Mouse (Mus musculus) CD8-positive naive resting alpha-beta T cell, adult 57 days (primary cell): ENCODE measurements around the gene Eddm3b. TPM values are rescaled to one million over a fixed set of nuclear protein-coding genes. Genes with fewer than 3 reads are reported as not detected.

Experiments used
- total RNA-seq: library from RNA; stranded (reverse); gene quantifications from one replicate; pipeline ENCODE4 v1.2.4, GENCODE M21; 2023

Gene Eddm3b
- total RNA-seq = not detected

DNA sequence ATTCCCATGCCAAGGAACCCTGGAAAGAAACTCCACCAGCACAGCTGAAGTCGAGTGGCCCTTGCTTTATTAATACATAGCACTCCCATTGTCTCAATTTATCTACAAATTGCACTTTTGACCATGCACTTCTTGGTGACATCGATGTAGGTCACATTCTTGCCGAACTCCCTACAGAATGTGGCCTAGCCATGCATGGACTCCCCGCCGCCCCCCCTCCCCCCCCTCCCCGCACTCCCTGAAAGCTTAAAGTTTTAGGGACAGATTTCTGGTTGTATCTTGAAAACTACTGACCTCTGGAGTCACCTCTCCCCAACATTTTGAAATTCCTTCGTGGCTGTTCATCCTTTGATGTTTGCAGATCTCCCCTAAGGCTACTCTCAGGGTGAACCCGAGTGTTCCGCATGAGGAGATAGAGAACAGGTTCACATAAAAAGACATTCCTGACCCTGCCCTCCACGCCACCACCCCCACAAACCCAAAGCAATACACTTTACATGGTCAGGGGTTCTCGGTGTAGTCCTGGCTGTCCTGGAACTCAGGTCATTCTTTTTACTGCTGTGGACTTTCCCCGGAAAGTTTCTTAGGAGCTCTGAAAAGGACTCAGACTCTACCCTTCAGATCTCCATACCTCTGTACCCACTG lies at the start of gene Eddm3b:
Eddm3b (plus strand) TSS at position 511 of the 645 bp plus-strand sequence.

DNA sequence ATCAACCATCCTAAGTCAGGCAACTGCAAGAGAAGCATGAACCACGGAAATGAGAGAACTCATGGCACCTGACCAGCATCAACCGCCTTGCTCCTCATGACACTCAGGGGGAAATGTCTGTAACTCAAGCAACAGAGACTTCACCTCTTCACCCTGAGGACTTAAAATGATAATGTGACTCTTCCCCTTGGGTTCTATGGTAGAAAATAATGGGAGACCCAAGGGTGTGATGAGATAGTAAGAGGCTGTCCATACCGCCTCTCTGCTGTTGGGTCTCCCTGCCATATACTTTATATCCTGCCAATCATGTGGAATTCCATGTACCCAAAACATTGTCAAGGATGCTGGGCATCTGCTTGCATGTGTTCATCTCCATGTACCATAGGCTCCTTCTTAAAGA lies 39.9 kb upstream of the Eddm3b start, which contains the start of gene Olfr750:
Olfr750 (minus strand) TSS at position 101 of the 400 bp plus-strand sequence.

DNA sequence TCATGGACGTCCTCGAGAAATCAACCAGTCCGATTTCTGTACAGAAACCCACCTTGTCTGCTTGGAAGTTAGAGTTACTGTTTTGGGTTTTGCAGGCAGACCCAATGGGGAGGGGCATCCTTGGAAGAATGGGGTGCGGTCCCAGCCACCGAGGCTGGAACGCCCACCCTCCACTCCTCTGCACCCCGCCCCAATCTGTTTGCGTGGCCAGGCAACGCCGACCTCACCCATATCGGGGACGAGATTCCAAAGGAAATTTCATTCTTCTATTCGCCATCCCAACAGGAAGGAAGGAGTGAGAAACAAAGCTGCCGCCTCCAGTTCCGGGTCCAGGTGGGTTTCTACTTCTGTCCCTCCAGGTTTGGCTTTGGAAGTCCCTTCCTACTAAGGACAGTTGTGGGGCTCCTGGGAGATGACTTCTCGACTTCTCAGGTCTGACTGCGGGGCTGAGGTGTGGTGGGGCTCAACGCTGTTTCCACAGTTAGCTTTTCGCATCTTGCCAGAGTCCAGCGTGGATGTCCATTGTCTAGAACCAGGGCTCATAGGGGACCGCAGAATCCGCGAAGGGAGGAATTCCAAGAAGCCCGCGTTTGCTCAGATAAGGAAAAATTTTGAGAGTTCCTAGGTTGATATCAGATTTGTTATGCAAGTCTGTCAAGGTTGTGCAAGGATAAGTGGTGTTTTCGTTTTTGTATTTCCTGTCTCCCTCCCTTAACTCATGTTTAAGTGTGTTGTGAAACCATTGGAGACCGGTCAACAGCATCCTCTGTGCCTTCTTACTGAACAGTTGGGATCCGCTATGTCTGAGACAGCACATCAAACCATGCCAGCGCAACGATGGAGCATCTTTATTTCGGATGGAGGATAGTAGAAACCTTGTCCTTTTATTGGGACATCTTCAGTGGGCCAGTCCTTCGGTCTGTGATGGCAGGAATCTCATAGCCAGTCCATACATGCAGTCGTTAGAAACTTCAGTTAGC lies 23.0 kb upstream of the Eddm3b start, which contains the start of the genes Rnase4 and Ang:
Rnase4 (plus strand) TSS at position 157 of the 980 bp plus-strand sequence.
Ang (plus strand) TSS at position 230 of the 980 bp plus-strand sequence.

DNA sequence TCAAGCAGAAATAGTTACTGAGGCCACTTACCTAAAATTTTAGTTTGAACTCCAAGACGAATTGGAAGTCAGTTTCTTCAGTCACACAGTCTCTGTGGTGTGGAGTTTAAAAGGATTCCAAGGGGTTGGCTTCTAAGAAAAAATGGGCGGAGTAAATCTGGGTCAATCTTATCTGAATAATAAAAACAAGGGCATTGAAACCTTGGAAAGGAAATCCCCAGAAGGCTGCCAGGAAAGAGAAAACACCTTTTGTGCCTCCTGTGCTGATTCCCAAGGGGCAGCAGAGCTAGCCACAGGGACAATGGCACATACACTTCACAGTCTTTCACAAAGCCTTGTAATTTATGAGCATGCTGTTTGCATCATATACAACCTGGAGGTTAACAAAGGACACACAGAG lies 32.5 kb downstream of the Eddm3b start, which contains the start of gene Rnase1:
Rnase1 (minus strand) TSS at position 101 of the 400 bp plus-strand sequence.

DNA sequence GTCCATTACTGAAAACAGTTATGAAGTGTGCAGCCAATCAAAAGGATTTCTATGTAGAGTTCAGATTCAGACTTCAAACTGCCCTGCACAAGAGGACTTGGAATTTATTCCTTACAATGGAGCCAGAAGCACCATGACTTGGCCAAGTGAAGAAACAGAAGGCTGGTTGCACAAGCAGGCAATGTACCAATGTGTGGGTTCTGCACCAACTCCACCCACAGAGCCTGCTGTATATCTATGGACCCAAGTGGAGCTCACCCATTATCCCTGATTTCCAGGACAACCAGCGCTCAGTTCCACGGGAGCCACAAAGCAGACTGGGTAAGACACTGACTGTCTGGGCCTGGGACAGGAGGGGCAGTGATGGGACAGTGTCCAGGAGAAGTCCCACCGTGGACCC lies 47.8 kb downstream of the Eddm3b start, which contains the start of gene Rnase2b:
Rnase2b (plus strand) TSS at position 285 of the 400 bp plus-strand sequence.

Other genes starting within 250 kb of the Eddm3b start
- 29.3 TPM for gene Tep1, start 243.9 kb upstream of the Eddm3b start, total RNA-seq
- not detected for gene Klhl33, start 216.9 kb upstream of the Eddm3b start, total RNA-seq
- 35.4 TPM for gene Osgep, start 189.5 kb upstream of the Eddm3b start, total RNA-seq
- 43.6 TPM for gene Apex1, start 189.5 kb upstream of the Eddm3b start, total RNA-seq
- gene Pip4p1, start 183.6 kb upstream of the Eddm3b start, total RNA-seq = 86.2 TPM
- gene Pnp, start 183.3 kb upstream of the Eddm3b start, total RNA-seq = 32.1 TPM
- 23.6 TPM for gene Gm49342, start 169.9 kb upstream of the Eddm3b start, total RNA-seq
- 0.58 TPM for gene Pnp2, start 158.4 kb upstream of the Eddm3b start, total RNA-seq
- not detected for gene Rnase10, start 106.7 kb upstream of the Eddm3b start, total RNA-seq
- gene Rnase9, start 72.6 kb upstream of the Eddm3b start, total RNA-seq = not detected
- gene Rnase11, start 64.3 kb upstream of the Eddm3b start, total RNA-seq = not detected
- gene Rnase12, start 56.8 kb upstream of the Eddm3b start, total RNA-seq = not detected
- not detected for gene Olfr750, start 40.0 kb upstream of the Eddm3b start, total RNA-seq
- gene Rnase4, start 23.3 kb upstream of the Eddm3b start, total RNA-seq = 0.37 TPM
- gene Ang, start 23.3 kb upstream of the Eddm3b start, total RNA-seq = 0.77 TPM
- 10.3 TPM for gene Rnase6, start 9.5 kb downstream of the Eddm3b start, total RNA-seq
- 3.2 TPM for gene Rnase1, start 32.4 kb downstream of the Eddm3b start, total RNA-seq
- gene Rnase2b, start 47.8 kb downstream of the Eddm3b start, total RNA-seq = not detected
- not detected for gene Ang2, start 84.7 kb downstream of the Eddm3b start, total RNA-seq
- gene Ear14, start 89.0 kb downstream of the Eddm3b start, total RNA-seq = not detected
- not detected for gene Rnase2a, start 141.7 kb downstream of the Eddm3b start, total RNA-seq
- not detected for gene Gm7247, start 247.3 kb downstream of the Eddm3b start, total RNA-seq